Mouse (Mus musculus) limb, embryonic 15.5 days (tissue): ENCODE results near the gene Ciapin1. TPM values are rescaled to one million over a fixed set of nuclear protein-coding genes. Genes with fewer than 3 reads are reported as not detected.
A peak's percentile ranks its signal among the peaks of the same experiment; 100 is the strongest.
"Not testable (repeated sequence)": the region's sequence is repeated elsewhere in the genome, so short reads cannot be mapped to it uniquely, and the experiment has no call there.

ENCODE experiments used
- ATAC-seq: fragments of 200-750 bp; cut with Nextera tagmentation; 2 replicates; pipeline ENCODE4 v1.8.0; 2017; ENCODE audit warnings: low read depth, moderate TSS enrichment; ENCODE audit not compliant: insufficient number of reproducible peaks, low FRiP score, low TSS enrichment
- H3K27ac ChIP-seq: fragments of 300-500 bp; sonication (generic); 2 replicates; pipeline ENCODE4 v1.5.1; 2015; ENCODE audit warnings: moderate library complexity, mild to moderate bottlenecking, inconsistent platforms
- H3K27me3 ChIP-seq: fragments of 300-500 bp; sonication (generic); 2 replicates; pipeline ENCODE4 v1.6.1; 2015; ENCODE audit warnings: inconsistent platforms
- H3K36me3 ChIP-seq: fragments of 300-500 bp; sonication (generic); 2 replicates; pipeline ENCODE4 v1.6.1; 2015; ENCODE audit warnings: inconsistent platforms
- H3K4me1 ChIP-seq: fragments of 300-500 bp; sonication (generic); 2 replicates; pipeline ENCODE4 v1.6.1; 2015; ENCODE audit warnings: inconsistent platforms
- H3K4me2 ChIP-seq: fragments of 300-500 bp; sonication (generic); 2 replicates; pipeline ENCODE4 v1.6.1; 2015; ENCODE audit warnings: mild to moderate bottlenecking, inconsistent platforms
- H3K4me3 ChIP-seq: fragments of 300-500 bp; sonication (generic); 2 replicates; pipeline ENCODE4 v1.5.1; 2015; ENCODE audit warnings: mild to moderate bottlenecking, inconsistent platforms
- H3K9ac ChIP-seq: fragments of 300-500 bp; sonication (generic); 2 replicates; pipeline ENCODE4 v1.6.1; 2015; ENCODE audit warnings: inconsistent platforms
- H3K9me3 ChIP-seq: fragments of 300-500 bp; sonication (generic); 2 replicates; pipeline ENCODE4 v1.6.1; 2016; ENCODE audit warnings: inconsistent platforms
- WGBS: fragments of 180-500 bp; shearing (Covaris S2); methylation state at CpG from one replicate; pipeline ENCODE4 v1.1.7; 2015; 5-methylcytosine and 5-hydroxymethylcytosine counted together
- polyA plus RNA-seq: library from polyadenylated mRNA; unstranded; fragments of >200 nt; fragmentation: Nextera tagmentation; extraction: Ambion mirVana; gene quantifications from 2 replicates; pipeline ENCODE4 v1.2.1, GENCODE M21; 2015

Gene Ciapin1
- polyA plus RNA-seq, 1 experiment from 2014 or later: 82.8 TPM

GRCm38 (mm10) chr8:94850049-94850448 lies 11.9 kb upstream of the Ciapin1 start:
- H3K9me3 ChIP-seq: no peaks in the 10 kb centered on the region
- no peak overlapping the region for H3K4me2 ChIP-seq
- ATAC-seq: no peak
- no peaks in the 10 kb centered on the region for H3K27me3 ChIP-seq
- no peak overlapping the region for H3K27ac ChIP-seq
- no peak overlapping the region for H3K4me3 ChIP-seq
- no peaks in the 10 kb centered on the region for H3K4me1 ChIP-seq
- H3K36me3 ChIP-seq: peaks cover 97% of the 10 kb centered on the region
- 90% methylated on average over 5 of the region's 5 CpGs for WGBS
- no peak overlapping the region for H3K9ac ChIP-seq

GRCm38 (mm10) chr8:94841183-94841582 lies 3.0 kb upstream of the Ciapin1 start:
- Histone ChIP-seq H3K4me3 (no peak overlapping the region), H3K9me3 (no peaks in the 10 kb centered on the region), H3K4me2 (no peak overlapping the region), H3K9ac (no peak overlapping the region), H3K27ac (no peak overlapping the region), H3K36me3 (peaks cover 36% of the 10 kb centered on the region), H3K27me3 (no peaks in the 10 kb centered on the region), H3K4me1 (peaks cover 13% of the 10 kb centered on the region)
- no peak for ATAC-seq
- 48% methylated on average over 2 of the region's 2 CpGs for WGBS

GRCm38 (mm10) chr8:94838600-94838999 lies 442 bp upstream of the Ciapin1 start:
- Histone ChIP-seq H3K27ac (peak overlapping the region; percentile 94), H3K36me3 (peaks cover 11% of the 10 kb centered on the region), H3K4me1 (peaks cover 13% of the 10 kb centered on the region), H3K4me3 (peak overlapping the region; percentile 87), H3K9me3 (no peaks in the 10 kb centered on the region), H3K9ac (peak overlapping the region; percentile 90), H3K4me2 (peak overlapping the region; percentile 84), H3K27me3 (no peaks in the 10 kb centered on the region)
- no peak for ATAC-seq
- under 1% methylated on average over 24 of the region's 24 CpGs for WGBS

GRCm38 (mm10) chr8:94836456-94837240 lies 1.5 kb downstream of the Ciapin1 start:
- peak overlapping the region; percentile 84 for H3K4me2 ChIP-seq
- no peak overlapping the region for H3K9ac ChIP-seq
- H3K27me3 ChIP-seq: no peaks in the 10 kb centered on the region
- H3K27ac ChIP-seq: no peak overlapping the region
- H3K36me3 ChIP-seq: peaks cover 3% of the 10 kb centered on the region
- WGBS: 71% methylated on average over 11 of the region's 11 CpGs
- H3K9me3 ChIP-seq: no peaks in the 10 kb centered on the region
- H3K4me1 ChIP-seq: peaks cover 13% of the 10 kb centered on the region
- ATAC-seq: no peak
- peak overlapping the region; percentile 87 for H3K4me3 ChIP-seq

DNA sequence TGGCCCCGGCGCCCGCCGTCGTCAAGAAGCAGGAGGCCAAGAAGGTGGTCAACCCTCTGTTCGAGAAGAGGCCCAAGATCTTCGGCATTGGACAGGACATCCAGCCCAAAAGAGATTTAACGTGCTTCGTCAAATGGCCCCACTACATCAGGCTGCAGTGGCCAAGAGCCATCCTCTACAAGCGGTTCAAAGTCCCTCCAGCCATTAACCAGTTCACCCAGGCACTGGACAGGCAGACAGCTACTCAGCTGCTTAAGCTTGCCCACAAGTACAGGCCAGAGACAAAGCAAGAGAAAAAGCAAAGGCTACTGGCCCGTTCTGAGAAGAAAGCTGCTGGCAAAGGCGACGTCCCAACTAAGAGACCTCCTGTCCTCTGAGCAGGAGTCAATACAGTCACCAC lies 2.4 kb downstream of the Ciapin1 start:
- H3K4me2 ChIP-seq, H3K4me3 ChIP-seq, H3K36me3 ChIP-seq, H3K9me3 ChIP-seq, H3K27me3 ChIP-seq, H3K9ac ChIP-seq, ATAC-seq, H3K27ac ChIP-seq: not testable (repeated sequence)
- peaks cover 13% of the 10 kb centered on the region for H3K4me1 ChIP-seq
- 91% methylated on average over 13 of the region's 13 CpGs for WGBS

DNA sequence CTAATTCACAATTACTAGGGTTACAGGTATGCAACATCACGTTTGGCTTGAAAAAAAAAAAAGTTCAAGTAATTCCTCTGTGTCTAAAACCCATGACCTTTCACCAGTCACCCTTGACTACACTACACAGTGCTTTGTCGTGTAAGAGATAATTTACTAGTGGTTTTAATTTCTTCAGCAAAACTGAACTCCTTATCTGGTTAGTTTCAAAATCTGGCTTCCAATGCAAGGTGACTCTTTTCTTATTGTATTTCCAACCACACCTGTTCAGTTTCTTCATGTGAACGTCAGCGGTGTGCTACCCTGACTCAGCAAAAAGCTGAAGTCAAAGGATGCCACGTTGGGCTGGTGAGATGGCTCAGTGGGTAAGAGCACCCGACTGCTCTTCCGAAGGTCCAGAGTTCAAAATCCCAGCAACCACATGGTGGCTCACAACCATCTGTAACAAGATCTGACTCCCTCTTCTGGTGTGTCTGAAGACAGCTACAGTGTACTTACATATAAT lies 4.2 kb downstream of the Ciapin1 start:
- H3K4me2 ChIP-seq, H3K27ac ChIP-seq, H3K27me3 ChIP-seq, ATAC-seq, H3K9me3 ChIP-seq, H3K4me3 ChIP-seq, H3K9ac ChIP-seq: not testable (repeated sequence)
- WGBS: 72% methylated on average over 7 of the region's 7 CpGs
- Histone ChIP-seq H3K36me3 (peaks cover 20% of the 10 kb centered on the region), H3K4me1 (peaks cover 13% of the 10 kb centered on the region)

GRCm38 (mm10) chr8:94828284-94828683 lies 9.9 kb downstream of the Ciapin1 start:
- 79% methylated on average over 6 of the region's 6 CpGs for WGBS
- H3K9me3 ChIP-seq: no peaks in the 10 kb centered on the region
- no peak overlapping the region for H3K9ac ChIP-seq
- peaks cover 56% of the 10 kb centered on the region for H3K36me3 ChIP-seq
- H3K4me1 ChIP-seq: no peaks in the 10 kb centered on the region
- H3K4me2 ChIP-seq: no peak overlapping the region
- H3K27me3 ChIP-seq: no peaks in the 10 kb centered on the region
- no peak for ATAC-seq
- no peak overlapping the region for H3K27ac ChIP-seq
- H3K4me3 ChIP-seq: no peak overlapping the region

- no peaks in the 10 kb centered on the region for H3K4me1 ChIP-seq
- H3K9me3 ChIP-seq: no peaks in the 10 kb centered on the region
- 90% methylated on average over 5 of the region's 5 CpGs for WGBS
- H3K27me3 ChIP-seq: no peaks in the 10 kb centered on the region
- no peak overlapping the region for H3K4me3 ChIP-seq
- H3K4me2 ChIP-seq: no peak overlapping the region
- H3K27ac ChIP-seq: no peak overlapping the region
- ATAC-seq: no peak
- H3K9ac ChIP-seq: no peak overlapping the region
- H3K36me3 ChIP-seq: peaks cover 66% of the 10 kb centered on the region
Measured at GRCm38 (mm10) chr8:94826210-94826609, 11.9 kb downstream of the Ciapin1 start.

GRCm38 (mm10) chr8:94825170-94825569 lies 13.0 kb downstream of the Ciapin1 start:
- peaks cover 66% of the 10 kb centered on the region for H3K36me3 ChIP-seq
- H3K9me3 ChIP-seq: no peaks in the 10 kb centered on the region
- no peaks in the 10 kb centered on the region for H3K27me3 ChIP-seq
- no peak overlapping the region for H3K9ac ChIP-seq
- ATAC-seq: no peak
- H3K27ac ChIP-seq: no peak overlapping the region
- H3K4me3 ChIP-seq: no peak overlapping the region
- 88% methylated on average over 6 of the region's 6 CpGs for WGBS
- H3K4me1 ChIP-seq: no peaks in the 10 kb centered on the region
- no peak overlapping the region for H3K4me2 ChIP-seq

DNA sequence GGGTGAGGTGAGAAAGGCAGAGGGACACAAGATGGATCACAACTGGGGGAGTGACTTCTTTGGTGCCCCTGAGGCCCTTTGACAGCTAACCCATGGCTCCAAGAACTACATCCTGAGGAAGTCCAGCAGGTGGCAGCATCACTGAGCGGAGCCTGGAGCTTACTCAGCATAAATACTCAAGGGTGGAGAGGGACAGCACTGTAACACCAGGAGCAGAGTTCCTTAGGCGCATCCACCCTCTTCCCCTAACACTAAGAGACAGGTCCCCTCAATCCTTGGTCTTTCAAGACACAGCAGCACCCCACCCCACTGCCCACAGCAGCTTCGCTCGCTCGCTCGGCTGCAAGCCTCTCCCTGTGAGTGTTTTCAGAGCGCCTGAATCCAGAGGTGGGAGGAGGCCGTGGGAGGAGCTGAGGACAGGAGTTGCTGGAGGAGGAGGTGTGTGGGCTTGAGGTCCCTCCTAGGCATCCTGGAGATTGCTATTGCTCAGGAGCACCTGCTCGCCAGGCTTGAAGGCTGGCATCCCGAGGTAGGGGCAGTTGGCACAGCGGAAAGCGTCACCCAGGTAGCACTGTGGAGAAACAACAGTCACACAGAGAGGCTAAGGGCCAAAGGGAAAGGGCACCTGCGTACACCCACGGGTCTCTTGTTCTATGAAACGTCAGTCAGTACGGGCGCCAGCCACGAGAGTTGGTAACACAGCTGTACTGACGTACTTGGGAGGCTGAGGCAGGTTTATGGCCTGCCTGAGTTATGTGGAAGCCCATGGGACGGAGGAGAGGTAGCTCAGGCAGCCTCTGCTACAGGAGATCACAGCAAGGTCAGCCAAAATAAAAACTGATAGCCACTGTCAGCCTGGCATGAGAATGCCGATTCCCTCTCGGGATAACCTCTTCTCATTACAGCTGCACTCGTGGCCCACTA lies 15.3 kb downstream of the Ciapin1 start:
- peaks cover 56% of the 10 kb centered on the region for H3K36me3 ChIP-seq
- 76% methylated on average over 23 of the region's 23 CpGs for WGBS
- no peak for ATAC-seq

DNA sequence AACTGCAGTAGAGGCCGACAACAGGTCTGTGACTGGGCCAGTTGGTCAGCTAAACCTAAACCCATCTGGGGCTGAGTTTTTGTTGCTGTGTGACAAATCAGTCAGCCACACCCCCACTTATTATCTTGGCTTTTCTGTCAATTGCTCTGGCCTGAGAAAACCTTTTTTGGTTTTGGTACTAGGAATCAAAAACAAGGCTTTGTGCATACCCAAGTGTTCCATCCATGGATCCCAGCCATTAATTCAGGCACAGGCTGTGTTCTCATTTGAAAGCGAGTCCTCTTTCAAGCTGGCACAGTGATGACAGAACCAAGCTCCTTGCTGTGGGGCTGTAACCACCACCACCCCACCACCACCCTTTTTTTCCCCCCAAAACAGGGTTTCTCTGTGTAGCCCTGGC lies 16.8 kb downstream of the Ciapin1 start:
- ATAC-seq: no peak
- 96% methylated on average over 2 of the region's 2 CpGs for whole genome bisulfite sequencing

More for the DNA sequence above, 15.3 kb downstream of the Ciapin1 start:
- H3K27me3 ChIP-seq: no peaks in the 10 kb centered on the region
- no peaks in the 10 kb centered on the region for H3K4me1 ChIP-seq
- H3K4me2 ChIP-seq: no peak overlapping the region
- H3K27ac ChIP-seq: no peak overlapping the region
- no peak overlapping the region for H3K4me3 ChIP-seq
- no peaks in the 10 kb centered on the region for H3K9me3 ChIP-seq
- H3K9ac ChIP-seq: no peak overlapping the region

DNA sequence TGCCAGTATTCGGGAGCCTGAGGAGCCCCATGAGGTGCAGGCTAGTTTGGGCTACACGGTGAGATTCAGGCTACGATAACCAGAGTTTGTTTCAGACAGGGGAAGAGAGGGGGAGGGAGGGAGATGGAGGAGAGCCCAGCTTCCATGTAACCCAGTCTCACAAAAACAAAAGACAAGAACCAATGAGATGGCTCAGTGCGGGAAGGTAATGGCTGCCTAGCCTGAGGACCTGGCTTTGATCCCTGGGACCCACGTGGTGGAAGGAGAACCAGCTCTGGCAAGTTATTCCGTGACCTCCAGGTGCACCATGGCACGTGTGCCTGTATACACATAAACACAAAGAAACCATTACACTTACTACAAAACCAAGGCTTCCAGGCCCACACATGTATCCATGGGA lies 17.6 kb downstream of the Ciapin1 start:
- H3K4me3 ChIP-seq: no peak overlapping the region
- no peak overlapping the region for H3K4me2 ChIP-seq
- H3K36me3 ChIP-seq: peaks cover 41% of the 10 kb centered on the region
- 65% methylated on average over 7 of the region's 7 CpGs for WGBS
- H3K27me3 ChIP-seq: no peaks in the 10 kb centered on the region
- H3K9ac ChIP-seq: no peak overlapping the region
- H3K4me1 ChIP-seq: no peaks in the 10 kb centered on the region
- H3K27ac ChIP-seq: no peak overlapping the region
- no peak for ATAC-seq
- no peaks in the 10 kb centered on the region for H3K9me3 ChIP-seq

More for the DNA sequence above, 16.8 kb downstream of the Ciapin1 start:
- Histone ChIP-seq H3K27me3 (no peaks in the 10 kb centered on the region), H3K4me1 (no peaks in the 10 kb centered on the region), H3K4me3 (no peak overlapping the region), H3K4me2 (no peak overlapping the region), H3K9me3 (no peaks in the 10 kb centered on the region), H3K9ac (no peak overlapping the region), H3K36me3 (peaks cover 45% of the 10 kb centered on the region), H3K27ac (no peak overlapping the region)
